Mouse (Mus musculus) liver, embryonic 14.5 days (tissue): ENCODE data around the gene Slc22a14. TPM values are rescaled to one million over a fixed set of nuclear protein-coding genes. Genes with fewer than 3 reads are reported as not detected.

Experiments used
- ATAC-seq: fragments of 200-750 bp; cut with Nextera tagmentation; 2 replicates; pipeline ENCODE4 v1.8.0; 2017; ENCODE audit warnings: moderate number of reproducible peaks, mild to moderate bottlenecking, moderate library complexity; ENCODE audit not compliant: insufficient read depth
- DNase-seq, 3 experiments: peaks; one replicate each; pipeline ENCODE4 v3.0.0-alpha.2; 2012 to 2013; ENCODE audit warnings: low read depth in 3 of 3, low spot score in 3 of 3
- H3K27ac ChIP-seq: fragments of 300-500 bp; sonication (generic); 2 replicates; pipeline ENCODE4 v1.5.1; 2014; ENCODE audit warnings: moderate library complexity, mild to moderate bottlenecking, control low read depth, inconsistent platforms
- H3K27me3 ChIP-seq: fragments of 300-500 bp; sonication (generic); 2 replicates; pipeline ENCODE4 v1.6.1; 2014; ENCODE audit warnings: mild to moderate bottlenecking, low read length, moderate library complexity; ENCODE audit not compliant: control insufficient read depth, insufficient read depth
- H3K36me3 ChIP-seq: fragments of 300-500 bp; sonication (generic); replicated peaks from 2 replicates; pipeline ENCODE4 v1.6.1; 2014; ENCODE audit warnings: low read depth; ENCODE audit not compliant: control insufficient read depth, insufficient read depth
- H3K4me1 ChIP-seq, 2 experiments: fragments of 200-500 bp in 1 of 2; fragments of 300-500 bp in 1 of 2; sonication (generic) in 1 of 2; replicated peaks; 2 replicates each; pipeline ENCODE4 v1.6.1; 2012 to 2014; ENCODE audit warnings: antibody characterized with exemption in 1 of 2, inconsistent platforms in 1 of 2, low read length in 1 of 2; ENCODE audit not compliant: control insufficient read depth in 2 of 2, insufficient read depth in 2 of 2
- H3K4me2 ChIP-seq: fragments of 300-500 bp; sonication (generic); 2 replicates; pipeline ENCODE4 v1.6.1; 2014; ENCODE audit warnings: low read depth, mild to moderate bottlenecking, control low read depth, moderate library complexity
- H3K4me3 ChIP-seq, 2 experiments: fragments of 200-500 bp in 1 of 2; fragments of 300-500 bp in 1 of 2; sonication (generic) in 1 of 2; 2 replicates each; pipeline ENCODE4 v1.5.1; 2012 to 2014; ENCODE audit warnings: low read depth in 2 of 2, low read length in 2 of 2, mild to moderate bottlenecking in 2 of 2, control low read depth in 1 of 2, inconsistent platforms in 1 of 2, moderate library complexity in 1 of 2; ENCODE audit not compliant: insufficient read depth in 1 of 2
- H3K9ac ChIP-seq: fragments of 300-500 bp; sonication (generic); replicated peaks from 2 replicates; pipeline ENCODE4 v1.6.1; 2014; ENCODE audit warnings: mild to moderate bottlenecking, control low read depth, moderate library complexity
- H3K9me3 ChIP-seq: fragments of 300-500 bp; sonication (generic); 2 replicates; pipeline ENCODE4 v1.6.1; 2016; ENCODE audit warnings: low read length, mixed read lengths; ENCODE audit not compliant: control insufficient read depth
- CTCF ChIP-seq: IDR thresholded peaks from 2 replicates; pipeline ENCODE4 v1.5.1; 2016; ENCODE audit warnings: antibody characterized with exemption, low read depth, control low read depth
- EP300 ChIP-seq: IDR thresholded peaks from 2 replicates; pipeline ENCODE4 v1.6.1; 2016; ENCODE audit warnings: antibody characterized with exemption, low read depth
- WGBS: fragments of 180-500 bp; shearing (Covaris S2); extraction: QIAGEN DNeasy Blood & Tissue Kit; methylation state at CpG from one replicate; pipeline ENCODE4 v1.1.7; 2014; ENCODE audit not compliant: insufficient replicate concordance; 5-methylcytosine and 5-hydroxymethylcytosine counted together
- polyA plus RNA-seq, 2 experiments: library from polyadenylated mRNA; depleted of rRNA in 1 of 2; stranded (reverse) in 1 of 2; unstranded in 1 of 2; fragments of >200 nt; fragmentation: Nextera tagmentation in 1 of 2; extraction: Ambion mirVana in 1 of 2; gene quantifications; 2 replicates each; pipeline versions ENCODE4 v1.2.1 to v1.2.3; 2012 to 2014

Gene Slc22a14
- polyA plus RNA-seq, 2 experiments, result not detected

DNA sequence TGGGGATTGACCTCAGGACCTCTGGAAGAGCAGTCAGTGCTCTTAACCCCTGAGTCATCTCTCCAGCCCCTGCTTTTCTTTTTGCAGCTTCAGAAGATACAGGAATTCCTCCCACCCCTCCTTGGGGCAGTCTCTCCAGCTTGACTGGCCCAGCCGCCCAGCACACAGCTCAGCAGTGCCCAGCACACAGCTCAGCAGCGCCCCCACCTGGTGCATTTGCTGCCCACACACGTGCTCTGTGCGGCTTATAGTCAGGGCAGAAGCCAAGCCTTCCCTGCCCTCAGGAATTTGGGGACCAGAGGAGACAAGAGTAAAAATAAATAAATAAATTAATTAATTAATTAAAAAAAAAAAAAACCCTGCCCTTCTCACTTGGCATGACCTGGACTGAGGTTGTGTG is 13.3 kb downstream of the Slc22a14 start:
- DNase-seq (peak; percentile 40 to 50 (median 45)), ATAC-seq (peak; percentile 75)
- Histone ChIP-seq H3K36me3 (no peaks in the 10 kb centered on the region), H3K27me3 (no peaks in the 10 kb centered on the region), H3K9me3 (no peaks in the 10 kb centered on the region), H3K9ac (no peak overlapping the region), H3K4me3 (no peak overlapping the region), H3K4me1 (no peaks in the 10 kb centered on the region), H3K27ac (no peak overlapping the region), H3K4me2 (no peak overlapping the region)
- no peak for TF ChIP-seq EP300
- TF ChIP-seq CTCF, result peak; percentile 96
- 13% methylated on average over 4 of the region's 4 CpGs for WGBS

GRCm38 (mm10) chr9:119350947-119351705 is 14.2 kb downstream of the Slc22a14 start:
- no peaks in the 10 kb centered on the region for H3K36me3 ChIP-seq
- TF ChIP-seq CTCF, result no peak
- TF ChIP-seq EP300, result no peak
- 78% methylated on average over 10 of the region's 10 CpGs for WGBS
- H3K9ac ChIP-seq, result no peak overlapping the region
- H3K27me3 ChIP-seq, result no peaks in the 10 kb centered on the region
- H3K4me2 ChIP-seq, result no peak overlapping the region
- ATAC-seq, result no peak
- H3K9me3 ChIP-seq, result no peaks in the 10 kb centered on the region
- H3K4me1 ChIP-seq, result no peaks in the 10 kb centered on the region
- no peak overlapping the region for H3K4me3 ChIP-seq
- no peak for DNase-seq
- H3K27ac ChIP-seq, result no peak overlapping the region

GRCm38 (mm10) chr9:119350531-119350930 is 14.8 kb downstream of the Slc22a14 start:
- no peaks in the 10 kb centered on the region for H3K36me3 ChIP-seq
- WGBS, result 74% methylated on average over 3 of the region's 3 CpGs
- no peak for ATAC-seq

GRCm38 (mm10) chr9:119346376-119346775 is 19.0 kb downstream of the Slc22a14 start:
- no peak for ATAC-seq
- TF ChIP-seq CTCF, result no peak
- H3K36me3 ChIP-seq, result no peaks in the 10 kb centered on the region

More at GRCm38 (mm10) chr9:119350531-119350930, 14.8 kb downstream of the Slc22a14 start:
- TF ChIP-seq CTCF (no peak), EP300 (no peak)
- Histone ChIP-seq H3K4me2 (no peak overlapping the region), H3K9me3 (no peaks in the 10 kb centered on the region), H3K4me3 (no peak overlapping the region), H3K27me3 (no peaks in the 10 kb centered on the region), H3K9ac (no peak overlapping the region), H3K4me1 (no peaks in the 10 kb centered on the region), H3K27ac (no peak overlapping the region)
- no peak for DNase-seq

DNA sequence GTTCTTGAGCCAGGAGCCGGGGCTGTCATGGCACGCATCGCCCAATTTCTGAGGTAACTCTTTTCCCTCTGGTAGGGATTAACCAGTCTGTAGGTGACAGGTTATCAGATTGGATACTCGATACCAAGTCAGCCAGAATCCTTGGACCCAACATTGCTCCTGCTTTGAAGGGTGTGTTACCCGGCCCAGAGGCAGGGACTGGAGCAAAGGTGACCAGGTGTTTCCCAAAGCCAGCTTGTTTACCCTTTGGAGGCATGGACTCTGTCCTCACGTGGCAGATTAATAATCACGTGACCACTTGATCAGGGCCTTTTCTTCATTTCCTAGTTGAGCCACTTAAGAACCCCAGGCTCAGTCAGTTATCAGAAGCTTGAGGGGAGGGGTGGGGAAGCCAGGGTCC is 22.6 kb downstream of the Slc22a14 start:
- H3K27ac ChIP-seq, result no peak overlapping the region
- no peaks in the 10 kb centered on the region for H3K27me3 ChIP-seq
- H3K4me1 ChIP-seq, result peaks cover 11 to 23% of the 10 kb centered on the region in 2 experiments
- H3K9me3 ChIP-seq, result no peaks in the 10 kb centered on the region
- no peak for TF ChIP-seq CTCF
- no peak for TF ChIP-seq EP300
- ATAC-seq (no peak), DNase-seq (no peak)
- no peak overlapping the region for H3K4me3 ChIP-seq
- no peak overlapping the region; the same call in 1 of the 2 replicates for H3K4me2 ChIP-seq
- 74% methylated on average over 7 of the region's 7 CpGs for WGBS
- no peaks in the 10 kb centered on the region for H3K36me3 ChIP-seq
- H3K9ac ChIP-seq, result no peak overlapping the region

More at GRCm38 (mm10) chr9:119346376-119346775, 19.0 kb downstream of the Slc22a14 start:
- no peak for DNase-seq
- H3K27ac ChIP-seq, result no peak overlapping the region
- no peak overlapping the region for H3K4me3 ChIP-seq
- peaks cover 0 to 11% of the 10 kb centered on the region in 2 experiments; a peak in 2 of 4 replicates for H3K4me1 ChIP-seq
- H3K4me2 ChIP-seq, result no peak overlapping the region
- H3K9me3 ChIP-seq, result no peaks in the 10 kb centered on the region
- no peak overlapping the region for H3K9ac ChIP-seq
- WGBS, result 88% methylated on average over 8 of the region's 8 CpGs
- no peaks in the 10 kb centered on the region for H3K27me3 ChIP-seq
